Mouse (Mus musculus): Measurements from ENCODE around the gene Slc5a2. TPM values are rescaled to one million over a fixed set of nuclear protein-coding genes. Genes with fewer than 3 reads are reported as not detected.

The Slc5a2 gene
- total RNA-seq, 2 experiments from 2014 or later = not detected

- no peak for DNase-seq
Measured at GRCm38 (mm10) chr7:128300952-128301351, 35.5 kb downstream of the Slc5a2 start.

GRCm38 (mm10) chr7:128302151-128302550, 36.7 kb downstream of the Slc5a2 start:
- no peak for DNase-seq

- DNase-seq = no peak
Measured at GRCm38 (mm10) chr7:128304198-128304597, 38.7 kb downstream of the Slc5a2 start.

GRCm38 (mm10) chr7:128304907-128305306, 39.5 kb downstream of the Slc5a2 start:
- DNase-seq = no peak

GRCm38 (mm10) chr7:128307851-128308250, 42.4 kb downstream of the Slc5a2 start:
- DNase-seq = no peak

GRCm38 (mm10) chr7:128309216-128309615, 43.8 kb downstream of the Slc5a2 start:
- DNase-seq = no peak

- DNase-seq = no peak
Measured at GRCm38 (mm10) chr7:128309776-128310175, 44.3 kb downstream of the Slc5a2 start.

- DNase-seq = no peak
Measured at GRCm38 (mm10) chr7:128310229-128310688, 44.8 kb downstream of the Slc5a2 start.

GRCm38 (mm10) chr7:128311263-128311662, 45.8 kb downstream of the Slc5a2 start:
- no peak for DNase-seq

GRCm38 (mm10) chr7:128311811-128312210, 46.4 kb downstream of the Slc5a2 start:
- no peak for DNase-seq

- no peak for DNase-seq
Measured at GRCm38 (mm10) chr7:128312375-128313059, 47.1 kb downstream of the Slc5a2 start.

- no peak for DNase-seq
Measured at GRCm38 (mm10) chr7:128313601-128314000, 48.1 kb downstream of the Slc5a2 start.

GRCm38 (mm10) chr7:128314491-128314890, 49.0 kb downstream of the Slc5a2 start:
- DNase-seq = no peak

GRCm38 (mm10) chr7:128317011-128317410, 51.6 kb downstream of the Slc5a2 start:
- DNase-seq = no peak

GRCm38 (mm10) chr7:128319140-128319539, 53.7 kb downstream of the Slc5a2 start:
- DNase-seq = no peak

- DNase-seq = no peak
Measured at GRCm38 (mm10) chr7:128320219-128320816, 54.9 kb downstream of the Slc5a2 start.

- no peak for DNase-seq
Measured at GRCm38 (mm10) chr7:128321260-128321659, 55.8 kb downstream of the Slc5a2 start.

Small RNAs within 50 kb of the gene (microRNA-seq; reads per million reads assigned to microRNA genes)
- 0.26 to 0.74 reads per million in 2 experiments for gene Mir3103 (ENCODE audit: borderline replicate concordance in 2 of 2)

Other genes with a start within 250 kb of the Slc5a2 start
- gene Itgam, start 203.0 kb upstream of the Slc5a2 start, total RNA-seq (2021) = 1 to 10 TPM; 1.1 to 2.6 TPM
- gene Gm49368, start 203.0 kb upstream of the Slc5a2 start, total RNA-seq (2021) = not detected
- under 1 TPM in 1 of 2 experiments, not detected in 1; 0.21 TPM for gene Itgax, start 136.1 kb upstream of the Slc5a2 start, total RNA-seq (2021)
- not detected for gene Itgad, start 111.3 kb upstream of the Slc5a2 start, total RNA-seq (2021)
- gene Cox6a2, start 59.3 kb upstream of the Slc5a2 start, total RNA-seq (2021) = 1,000 to 10,000 TPM; 1,477 to 1,564 TPM
- 1 to 10 TPM; 5.8 to 8.7 TPM for gene Armc5, start 28.3 kb upstream of the Slc5a2 start, total RNA-seq (2021)
- 1 to 10 TPM; 1.7 to 2.0 TPM for gene 9130023H24Rik, start 27.6 kb upstream of the Slc5a2 start, total RNA-seq (2021)
- gene Tgfb1i1, start 18.8 kb upstream of the Slc5a2 start, total RNA-seq (2021) = 10 to 100 TPM in 1 of 2 experiments, 1 to 10 TPM in 1; 9.0 to 10.2 TPM
- 1 to 10 TPM; 3.4 to 3.7 TPM for gene BC017158, start 32.5 kb downstream of the Slc5a2 start, total RNA-seq (2021)
- gene Rgs10, start 153.1 kb downstream of the Slc5a2 start, total RNA-seq (2021) = 1 to 10 TPM; 3.6 to 4.1 TPM
- gene Tial1, start 196.1 kb downstream of the Slc5a2 start, total RNA-seq (2021) = 10 to 100 TPM; 36.3 to 40.6 TPM

All from gastrocnemius, postnatal 25 days (tissue).